Mouse (Mus musculus) heart, embryonic 14.5 days (tissue): ENCODE results near the gene Nkapd1. TPM values are rescaled to one million over a fixed set of nuclear protein-coding genes. Genes with fewer than 3 reads are reported as not detected.
"Not testable (repeated sequence)": the region's sequence is repeated elsewhere in the genome, so short reads cannot be mapped to it uniquely, and the experiment has no call there.

Experiments used
- ATAC-seq: fragments of 200-750 bp; cut with Nextera tagmentation; 2 replicates; pipeline ENCODE4 v1.8.0; 2017; ENCODE audit warnings: low read depth, moderate TSS enrichment; ENCODE audit not compliant: insufficient number of reproducible peaks, insufficient read depth, low FRiP score
- H3K27ac ChIP-seq, 2 experiments: fragments of 200-500 bp in 1 of 2; fragments of 300-500 bp in 1 of 2; sonication (generic) in 1 of 2; replicated peaks in 1 of 2; 2 replicates each; pipeline ENCODE4 v1.5.1; 2012 to 2014; ENCODE audit warnings: low read depth in 2 of 2, low read length in 2 of 2, control low read depth in 1 of 2, mild to moderate bottlenecking in 1 of 2, mixed read lengths in 1 of 2; ENCODE audit not compliant: control insufficient read depth in 1 of 2, insufficient read depth in 1 of 2
- H3K27me3 ChIP-seq: fragments of 300-500 bp; sonication (generic); 2 replicates; pipeline ENCODE4 v1.6.1; 2014; ENCODE audit warnings: mild to moderate bottlenecking, low read length, control low read depth; ENCODE audit not compliant: control insufficient read depth, insufficient read depth
- H3K36me3 ChIP-seq: fragments of 300-500 bp; sonication (generic); 2 replicates; pipeline ENCODE4 v1.6.1; 2014; ENCODE audit warnings: mild to moderate bottlenecking, control low read depth, low read length, mixed read lengths; ENCODE audit not compliant: control insufficient read depth, insufficient read depth
- H3K4me1 ChIP-seq, 2 experiments: fragments of 200-500 bp in 1 of 2; fragments of 300-500 bp in 1 of 2; sonication (generic) in 1 of 2; 2 replicates each; pipeline ENCODE4 v1.6.1; 2012 to 2014; ENCODE audit warnings: low read length in 2 of 2, control low read depth in 1 of 2, mixed read lengths in 1 of 2; ENCODE audit not compliant: control insufficient read depth in 2 of 2, insufficient read depth in 2 of 2
- H3K4me2 ChIP-seq: fragments of 300-500 bp; sonication (generic); 2 replicates; pipeline ENCODE4 v1.6.1; 2014; ENCODE audit warnings: mild to moderate bottlenecking, low read length
- H3K4me3 ChIP-seq, 2 experiments: fragments of 200-500 bp in 1 of 2; fragments of 300-500 bp in 1 of 2; sonication (generic) in 1 of 2; 2 replicates each; pipeline ENCODE4 v1.5.1; 2012 to 2014; ENCODE audit warnings: low read length in 2 of 2, mild to moderate bottlenecking in 2 of 2, control low read depth in 1 of 2, low read depth in 1 of 2, moderate library complexity in 1 of 2; ENCODE audit not compliant: control insufficient read depth in 1 of 2, insufficient read depth in 1 of 2
- H3K9ac ChIP-seq: fragments of 300-500 bp; sonication (generic); 2 replicates; pipeline ENCODE4 v1.6.1; 2014; ENCODE audit warnings: mild to moderate bottlenecking, low read length
- H3K9me3 ChIP-seq: fragments of 300-500 bp; sonication (generic); 2 replicates; pipeline ENCODE4 v1.6.1; 2016; ENCODE audit warnings: low read length, control low read depth; ENCODE audit not compliant: control insufficient read depth
- WGBS: fragments of 180-500 bp; shearing (Covaris S2); extraction: QIAGEN DNeasy Blood & Tissue Kit; methylation state at CpG from one replicate; pipeline ENCODE4 v1.1.7; 2014; 5-methylcytosine and 5-hydroxymethylcytosine counted together
- polyA plus RNA-seq: library from polyadenylated mRNA; unstranded; fragments of >200 nt; fragmentation: Nextera tagmentation; extraction: Ambion mirVana; gene quantifications from 2 replicates; pipeline ENCODE4 v1.2.1, GENCODE M21; 2014

Gene Nkapd1
- polyA plus RNA-seq, 1 experiment from 2014 or later: 18.3 TPM

DNA sequence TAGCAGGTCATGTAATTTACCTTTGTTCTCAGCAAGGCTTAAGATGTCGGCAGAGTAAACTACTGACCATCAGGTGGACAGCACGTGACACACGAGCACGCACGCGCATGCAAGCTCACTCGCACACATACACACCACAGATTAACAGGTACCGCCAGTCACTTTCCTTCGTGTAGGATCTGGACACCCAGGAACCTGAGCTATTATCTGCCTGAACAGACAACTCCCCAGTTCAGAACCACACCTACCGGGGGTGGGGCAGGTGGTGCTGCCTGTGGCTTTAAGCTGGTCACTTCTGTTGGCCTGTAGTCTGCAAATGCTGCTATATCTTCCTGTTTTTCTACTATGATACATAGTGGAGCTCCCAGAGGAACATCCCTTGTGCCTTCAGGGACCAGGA lies 33.2 kb upstream of the Nkapd1 start:
- H3K9me3 ChIP-seq: no peaks in the 10 kb centered on the region
- no peaks in the 10 kb centered on the region for H3K4me1 ChIP-seq
- no peaks in the 10 kb centered on the region for H3K27me3 ChIP-seq
- peaks cover 98% of the 10 kb centered on the region for H3K36me3 ChIP-seq
- no peak overlapping the region for H3K4me2 ChIP-seq
- no peak overlapping the region for H3K4me3 ChIP-seq
- no peak for ATAC-seq
- H3K27ac ChIP-seq: no peak overlapping the region
- 93% methylated on average over 10 of the region's 10 CpGs for WGBS
- H3K9ac ChIP-seq: no peak overlapping the region

DNA sequence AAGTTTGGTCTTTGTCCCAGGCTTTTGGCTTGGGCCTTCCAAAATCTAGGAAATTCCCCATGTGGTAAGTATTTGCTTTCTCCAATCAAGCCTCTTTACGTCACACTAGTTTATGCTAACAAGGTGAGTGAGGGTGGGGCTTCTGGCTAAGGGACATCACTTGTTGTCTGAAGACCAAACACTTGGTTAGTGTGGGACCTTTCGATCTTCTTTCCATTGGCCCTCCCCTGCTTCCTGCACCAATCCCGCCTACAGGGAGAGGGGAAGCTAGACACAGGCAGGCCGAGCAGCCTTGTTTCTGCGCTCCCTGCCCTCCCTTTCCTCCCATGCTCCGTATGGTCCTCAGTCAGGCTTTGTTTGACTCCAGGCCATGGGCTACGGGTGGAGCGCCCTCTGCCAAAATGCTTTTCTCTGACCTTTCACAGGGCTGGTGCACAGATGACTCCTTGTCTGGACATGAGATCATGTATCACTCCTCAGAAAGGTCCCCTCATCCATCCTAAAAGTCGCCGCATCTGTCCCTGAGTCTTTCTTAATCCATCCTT lies 29.6 kb upstream of the Nkapd1 start:
- H3K27me3 ChIP-seq: no peaks in the 10 kb centered on the region
- ATAC-seq: no peak
- H3K4me3 ChIP-seq: no peak overlapping the region
- H3K4me1 ChIP-seq: no peaks in the 10 kb centered on the region
- H3K9ac ChIP-seq: no peak overlapping the region
- no peaks in the 10 kb centered on the region for H3K9me3 ChIP-seq
- H3K36me3 ChIP-seq: peaks cover 98% of the 10 kb centered on the region
- no peak overlapping the region for H3K4me2 ChIP-seq
- WGBS: 84% methylated on average over 10 of the region's 10 CpGs
- H3K27ac ChIP-seq: no peak overlapping the region

DNA sequence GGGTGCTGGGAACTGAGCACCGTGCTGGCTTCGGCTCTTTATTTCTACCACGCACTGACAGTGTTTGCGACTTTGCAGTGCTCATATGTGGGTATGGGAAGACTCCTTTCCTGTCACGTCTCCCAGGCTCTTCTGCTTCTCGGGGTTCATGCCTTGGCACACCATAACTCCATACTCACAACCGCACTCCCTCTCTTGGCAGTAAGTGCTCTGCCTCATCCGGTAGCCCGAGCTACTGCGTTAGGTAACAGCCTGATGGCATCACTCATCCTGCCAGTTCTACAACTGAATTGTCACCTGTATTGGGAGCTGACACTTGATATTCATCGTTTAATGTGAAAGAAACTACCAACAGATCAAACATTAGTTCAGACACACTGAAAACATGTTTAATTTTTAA lies 17.0 kb upstream of the Nkapd1 start:
- WGBS: 95% methylated on average over 11 of the region's 11 CpGs
- no peak for ATAC-seq
- H3K36me3 ChIP-seq: peaks cover 62% of the 10 kb centered on the region

DNA sequence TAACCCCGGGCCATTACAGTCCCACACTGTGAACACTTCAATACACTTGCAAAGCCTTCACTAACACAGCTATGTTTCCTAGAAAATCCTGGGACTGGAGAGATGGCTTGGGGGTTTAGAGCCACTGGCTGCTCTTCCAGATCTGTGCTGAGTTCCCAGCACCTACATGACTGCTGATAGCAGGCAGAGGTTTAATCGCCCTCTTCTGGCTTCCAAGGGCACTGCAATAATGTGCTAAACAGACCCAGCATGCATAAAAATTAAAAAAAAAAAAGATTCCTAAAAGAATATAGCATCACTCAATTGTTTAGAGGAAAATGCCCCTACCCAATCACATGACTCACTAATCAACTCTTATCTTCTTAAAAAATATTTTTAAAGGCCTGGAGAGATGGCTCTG lies 15.8 kb upstream of the Nkapd1 start:
- Histone ChIP-seq H3K4me2 (no peak overlapping the region), H3K27ac (no peak overlapping the region), H3K4me3 (no peak overlapping the region), H3K9ac (no peak overlapping the region), H3K36me3 (peaks cover 51% of the 10 kb centered on the region), H3K9me3 (no peaks in the 10 kb centered on the region), H3K27me3 (no peaks in the 10 kb centered on the region), H3K4me1 (no peaks in the 10 kb centered on the region)
- WGBS: 54% methylated on average over 2 of the region's 2 CpGs
- ATAC-seq: no peak

More for the DNA sequence above, 17.0 kb upstream of the Nkapd1 start:
- Histone ChIP-seq H3K4me1 (no peaks in the 10 kb centered on the region), H3K4me3 (no peak overlapping the region), H3K27me3 (no peaks in the 10 kb centered on the region), H3K9ac (no peak overlapping the region), H3K4me2 (no peak overlapping the region), H3K9me3 (no peaks in the 10 kb centered on the region), H3K27ac (no peak overlapping the region)

DNA sequence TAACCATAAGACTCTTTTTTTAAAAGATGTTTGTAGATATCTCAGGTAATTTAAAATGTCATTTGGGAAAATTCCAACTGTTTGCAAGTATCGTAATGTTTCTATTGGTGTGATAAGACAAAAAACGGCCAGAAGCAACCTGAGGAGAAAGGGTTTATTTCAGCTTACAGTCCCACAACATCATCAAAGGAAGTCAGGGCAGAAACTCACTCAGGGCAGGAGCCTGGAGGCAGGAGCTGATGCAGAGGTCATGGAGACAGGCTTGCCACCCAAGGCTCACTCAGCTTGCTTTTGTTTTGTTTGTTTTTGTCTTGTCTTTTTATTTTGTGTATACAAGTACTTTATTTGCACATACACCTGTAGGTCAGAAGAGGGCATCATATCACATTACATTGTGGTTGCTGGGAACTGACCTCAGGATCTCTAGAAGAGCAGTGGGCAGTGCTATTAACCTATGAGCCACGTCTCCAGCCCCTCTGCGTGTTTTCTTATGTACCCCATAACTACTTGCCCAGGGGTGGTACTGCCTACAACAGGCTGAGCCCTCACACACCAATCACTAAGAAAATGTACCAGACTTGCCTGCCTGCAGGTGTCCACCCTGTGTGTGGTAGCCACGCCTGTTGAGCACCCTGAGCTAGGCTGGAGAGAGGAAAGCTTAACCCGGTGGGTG lies 14.9 kb upstream of the Nkapd1 start:
- H3K36me3 ChIP-seq: peaks cover 42% of the 10 kb centered on the region
- no peaks in the 10 kb centered on the region for H3K4me1 ChIP-seq
- H3K4me3 ChIP-seq: no peak overlapping the region
- H3K9ac ChIP-seq: no peak overlapping the region
- H3K27ac ChIP-seq: no peak overlapping the region
- no peak overlapping the region for H3K4me2 ChIP-seq
- ATAC-seq: no peak
- 89% methylated on average over 6 of the region's 6 CpGs for WGBS
- no peaks in the 10 kb centered on the region for H3K9me3 ChIP-seq
- no peaks in the 10 kb centered on the region for H3K27me3 ChIP-seq

DNA sequence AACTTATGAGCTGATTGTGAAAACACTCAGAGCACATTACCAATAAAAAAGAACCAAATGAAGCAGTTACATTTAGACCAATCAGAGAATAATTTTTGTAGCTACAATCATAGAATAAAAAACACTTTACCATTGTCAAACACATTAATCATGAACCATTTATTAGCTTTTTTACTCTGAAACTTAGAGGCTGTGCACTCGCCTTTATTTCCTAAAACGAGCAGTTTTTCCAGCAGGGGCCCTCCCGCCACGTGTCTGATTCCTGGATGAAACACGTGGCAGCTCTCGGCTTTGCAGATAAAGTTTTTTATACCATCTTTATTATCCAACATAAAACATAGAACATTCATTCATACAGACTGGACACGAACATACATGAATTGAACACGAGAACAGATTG lies 13.6 kb upstream of the Nkapd1 start:
- H3K27ac ChIP-seq, H3K27me3 ChIP-seq, ATAC-seq, H3K4me2 ChIP-seq, H3K4me1 ChIP-seq, H3K9me3 ChIP-seq, H3K4me3 ChIP-seq, H3K9ac ChIP-seq: not testable (repeated sequence)
- WGBS: 83% methylated on average over 6 of the region's 8 CpGs
- peaks cover 30% of the 10 kb centered on the region for H3K36me3 ChIP-seq

DNA sequence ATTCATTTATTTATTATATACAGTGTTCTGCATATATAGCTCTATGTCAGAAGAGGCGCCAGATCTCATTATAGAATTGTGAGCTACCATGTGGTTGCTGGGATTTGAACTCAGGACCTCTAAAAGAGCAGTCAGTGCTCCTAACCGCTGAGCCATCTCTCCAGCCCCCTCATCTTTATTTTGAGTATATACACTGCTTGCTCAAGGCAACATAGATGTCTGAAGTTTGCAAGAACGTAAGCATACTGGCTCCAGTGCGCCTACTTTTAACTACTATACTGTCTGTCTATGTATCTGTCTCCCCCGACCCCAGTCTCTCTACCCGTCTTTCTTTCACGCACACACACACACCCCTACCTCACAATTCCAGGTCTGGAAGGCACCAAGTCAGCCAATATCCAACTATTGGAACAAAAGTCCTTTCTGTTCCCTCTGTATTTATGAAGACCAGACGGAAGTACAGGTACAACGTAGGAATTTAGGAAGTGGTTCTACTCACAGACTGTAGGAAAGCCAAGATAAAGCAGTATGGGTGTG lies 598 bp upstream of the Nkapd1 start:
- H3K4me3 ChIP-seq: peak overlapping the region in 1 of 2 experiments; percentile 98; a peak in 2 of 4 replicates
- H3K9me3 ChIP-seq: no peaks in the 10 kb centered on the region
- peaks cover 2 to 8% of the 10 kb centered on the region in 2 experiments; a peak in 2 of 4 replicates for H3K4me1 ChIP-seq
- H3K27ac ChIP-seq: no peak overlapping the region
- peak overlapping the region; percentile 96; the same call in 1 of the 2 replicates for H3K9ac ChIP-seq
- no peaks in the 10 kb centered on the region for H3K27me3 ChIP-seq
- H3K4me2 ChIP-seq: peak overlapping the region; percentile 73
- ATAC-seq: no peak
- H3K36me3 ChIP-seq: peaks cover 26% of the 10 kb centered on the region
- 57% methylated on average over 9 of the region's 9 CpGs for WGBS
